Mouse (Mus musculus) midbrain, embryonic 11.5 days (tissue): ENCODE results near the gene Krt42. TPM values are rescaled to one million over a fixed set of nuclear protein-coding genes. Genes with fewer than 3 reads are reported as not detected.
"Not testable (repeated sequence)": the region's sequence is repeated elsewhere in the genome, so short reads cannot be mapped to it uniquely, and the experiment has no call there.

ENCODE experiments used
- ATAC-seq: fragments of 200-750 bp; cut with Nextera tagmentation; 2 replicates; pipeline ENCODE4 v1.8.0; 2017; ENCODE audit warnings: moderate TSS enrichment, moderate library complexity; ENCODE audit not compliant: low FRiP score
- DNase-seq: peaks from one replicate; pipeline ENCODE4 v3.0.0; 2015; ENCODE audit warnings: low spot score; ENCODE audit errors: missing footprints
- H3K27ac ChIP-seq: fragments of 300-500 bp; sonication (generic); 2 replicates; pipeline ENCODE4 v1.5.1; 2014; ENCODE audit warnings: low read depth, low read length
- H3K27me3 ChIP-seq: fragments of 300-500 bp; sonication (generic); 2 replicates; pipeline ENCODE4 v1.6.1; 2014; ENCODE audit warnings: mild to moderate bottlenecking, low read length, moderate library complexity, mixed read lengths; ENCODE audit not compliant: control insufficient read depth, insufficient read depth
- H3K36me3 ChIP-seq: fragments of 300-500 bp; sonication (generic); 2 replicates; pipeline ENCODE4 v1.6.1; 2014; ENCODE audit warnings: mild to moderate bottlenecking, low read length, moderate library complexity, mixed read lengths; ENCODE audit not compliant: control insufficient read depth, insufficient read depth
- H3K4me1 ChIP-seq: fragments of 300-500 bp; sonication (generic); 2 replicates; pipeline ENCODE4 v1.6.1; 2014; ENCODE audit warnings: low read length; ENCODE audit not compliant: control insufficient read depth, insufficient read depth
- H3K4me2 ChIP-seq: fragments of 300-500 bp; sonication (generic); 2 replicates; pipeline ENCODE4 v1.6.1; 2014; ENCODE audit warnings: mild to moderate bottlenecking, moderate library complexity
- H3K4me3 ChIP-seq: fragments of 300-500 bp; sonication (generic); 2 replicates; pipeline ENCODE4 v1.5.1; 2014; ENCODE audit warnings: low read depth, low read length
- H3K9ac ChIP-seq: fragments of 300-500 bp; sonication (generic); 2 replicates; pipeline ENCODE4 v1.6.1; 2014; ENCODE audit warnings: low read length
- H3K9me3 ChIP-seq: fragments of 300-500 bp; sonication (generic); 2 replicates; pipeline ENCODE4 v1.6.1; 2016; ENCODE audit warnings: low read length; ENCODE audit not compliant: control insufficient read depth
- WGBS: fragments of 180-500 bp; shearing (Covaris S2); extraction: QIAGEN DNeasy Blood & Tissue Kit; methylation state at CpG from one replicate; pipeline ENCODE4 v1.1.7; 2014; 5-methylcytosine and 5-hydroxymethylcytosine counted together
- polyA plus RNA-seq: library from polyadenylated mRNA; unstranded; fragments of >200 nt; fragmentation: Nextera tagmentation; extraction: Ambion mirVana; gene quantifications from 2 replicates; pipeline ENCODE4 v1.2.1, GENCODE M21; 2014

Krt42 gene
- not detected in 2 replicates for polyA plus RNA-seq

GRCm38 (mm10) chr11:100269821-100270332, at the start of gene Krt42:
Gene Krt42 (minus strand): TSS chr11:100269871.
- Histone ChIP-seq H3K27me3 (no peaks in the 10 kb centered on the region), H3K4me2 (no peak within 1 kb of the TSS), H3K4me1 (no peaks in the 10 kb centered on the region), H3K4me3 (no peak within 1 kb of the TSS), H3K27ac (no peak within 1 kb of the TSS), H3K9me3 (no peaks in the 10 kb centered on the region), H3K36me3 (no peaks in the 10 kb centered on the region), H3K9ac (no peak within 1 kb of the TSS)
- no peak for DNase-seq
- 79% methylated on average over 7 of the region's 7 CpGs for WGBS
- no peak for ATAC-seq

- 88% methylated on average over 10 of the region's 10 CpGs for WGBS
- Histone ChIP-seq H3K9me3 (no peaks in the 10 kb centered on the region), H3K4me1 (peaks cover 3% of the 10 kb centered on the region; the same call in 1 of the 2 replicates), H3K9ac (peak overlapping the region; percentile 54), H3K27me3 (no peaks in the 10 kb centered on the region), H3K27ac (no peak overlapping the region; the same call in 1 of the 2 replicates), H3K4me3 (peak overlapping the region; percentile 90), H3K4me2 (peak overlapping the region; percentile 53), H3K36me3 (peaks cover 11% of the 10 kb centered on the region)
- ATAC-seq (peak; percentile 10), DNase-seq (no peak)
Measured at GRCm38 (mm10) chr11:100318529-100319451, 49.1 kb upstream of the Krt42 start.

- WGBS: 75% methylated on average over 6 of the region's 6 CpGs
- H3K27ac ChIP-seq: no peak overlapping the region
- peaks cover 11% of the 10 kb centered on the region for H3K36me3 ChIP-seq
- no peaks in the 10 kb centered on the region for H3K9me3 ChIP-seq
- no peak for ATAC-seq
- H3K27me3 ChIP-seq: no peaks in the 10 kb centered on the region
- H3K4me1 ChIP-seq: peaks cover 3% of the 10 kb centered on the region; the same call in 1 of the 2 replicates
- no peak overlapping the region for H3K9ac ChIP-seq
- no peak for DNase-seq
- H3K4me2 ChIP-seq: no peak overlapping the region
- no peak overlapping the region for H3K4me3 ChIP-seq
Measured at GRCm38 (mm10) chr11:100317826-100318380, 48.2 kb upstream of the Krt42 start.

- H3K36me3 ChIP-seq: no peaks in the 10 kb centered on the region
- no peak overlapping the region for H3K27ac ChIP-seq
- no peaks in the 10 kb centered on the region for H3K4me1 ChIP-seq
- WGBS: 92% methylated on average over 5 of the region's 5 CpGs
- no peak overlapping the region for H3K9ac ChIP-seq
- H3K4me2 ChIP-seq: no peak overlapping the region
- no peak overlapping the region for H3K4me3 ChIP-seq
- ATAC-seq (no peak), DNase-seq (no peak)
- no peaks in the 10 kb centered on the region for H3K27me3 ChIP-seq
- H3K9me3 ChIP-seq: no peaks in the 10 kb centered on the region
Measured at GRCm38 (mm10) chr11:100315439-100315838, 45.8 kb upstream of the Krt42 start.

GRCm38 (mm10) chr11:100313424-100313823, 43.8 kb upstream of the Krt42 start:
- WGBS: 90% methylated on average over 6 of the region's 6 CpGs

GRCm38 (mm10) chr11:100312096-100312679, 42.5 kb upstream of the Krt42 start:
- H3K4me2 ChIP-seq: no peak overlapping the region
- no peaks in the 10 kb centered on the region for H3K27me3 ChIP-seq
- H3K27ac ChIP-seq: no peak overlapping the region
- H3K4me1 ChIP-seq: no peaks in the 10 kb centered on the region
- DNase-seq (no peak), ATAC-seq (no peak)
- no peaks in the 10 kb centered on the region for H3K36me3 ChIP-seq
- WGBS: 34% methylated on average over 5 of the region's 5 CpGs
- no peaks in the 10 kb centered on the region for H3K9me3 ChIP-seq
- H3K9ac ChIP-seq: no peak overlapping the region
- H3K4me3 ChIP-seq: no peak overlapping the region

More at GRCm38 (mm10) chr11:100313424-100313823, 43.8 kb upstream of the Krt42 start:
- Histone ChIP-seq H3K4me2 (no peak overlapping the region), H3K4me3 (no peak overlapping the region), H3K4me1 (no peaks in the 10 kb centered on the region), H3K9me3 (no peaks in the 10 kb centered on the region), H3K36me3 (no peaks in the 10 kb centered on the region), H3K9ac (no peak overlapping the region), H3K27me3 (no peaks in the 10 kb centered on the region), H3K27ac (no peak overlapping the region)
- DNase-seq (no peak), ATAC-seq (no peak)

GRCm38 (mm10) chr11:100311656-100312055, 42.0 kb upstream of the Krt42 start:
- no peaks in the 10 kb centered on the region for H3K9me3 ChIP-seq
- no peaks in the 10 kb centered on the region for H3K4me1 ChIP-seq
- DNase-seq (no peak), ATAC-seq (no peak)
- no peaks in the 10 kb centered on the region for H3K27me3 ChIP-seq
- WGBS: 78% methylated on average over 1 of the region's 1 CpGs
- no peak overlapping the region for H3K27ac ChIP-seq
- H3K4me3 ChIP-seq: no peak overlapping the region
- no peak overlapping the region for H3K4me2 ChIP-seq
- H3K9ac ChIP-seq: no peak overlapping the region
- H3K36me3 ChIP-seq: no peaks in the 10 kb centered on the region

- not testable (repeated sequence) for H3K4me3 ChIP-seq, H3K27ac ChIP-seq, H3K4me1 ChIP-seq, H3K27me3 ChIP-seq, H3K36me3 ChIP-seq, ATAC-seq, H3K4me2 ChIP-seq, H3K9ac ChIP-seq, H3K9me3 ChIP-seq, DNase-seq
- 92% methylated on average over 5 of the region's 6 CpGs for WGBS
Measured at GRCm38 (mm10) chr11:100308672-100309071, 39.0 kb upstream of the Krt42 start.

- 91% methylated on average over 5 of the region's 5 CpGs for WGBS
Measured at GRCm38 (mm10) chr11:100307900-100308299, 38.2 kb upstream of the Krt42 start.

More at GRCm38 (mm10) chr11:100307900-100308299, 38.2 kb upstream of the Krt42 start:
- H3K4me1 ChIP-seq: no peaks in the 10 kb centered on the region
- no peak overlapping the region for H3K9ac ChIP-seq
- H3K36me3 ChIP-seq: no peaks in the 10 kb centered on the region
- no peaks in the 10 kb centered on the region for H3K9me3 ChIP-seq
- no peaks in the 10 kb centered on the region for H3K27me3 ChIP-seq
- H3K4me2 ChIP-seq: no peak overlapping the region
- no peak overlapping the region for H3K27ac ChIP-seq
- DNase-seq (no peak), ATAC-seq (no peak)
- no peak overlapping the region for H3K4me3 ChIP-seq
